Comparison of ENCODE assay signal across 19 mouse cellular contexts in genomic region chr8:38861436-38861835, GRCm38 (mm10).
DNase-seq lines count a peak whose midpoint lies in the region; ATAC-seq and TF ChIP-seq lines count a peak whose summit lies in the region.
"Had no signal": no experiment of that assay in that cellular context is flagged by ENCODE, and none has a peak within 500 bp of the region (broad histone marks: within the 10 kb centered on the region; RNA-seq: fewer than 3 reads in every experiment).

No protein-coding gene starts in this region.

- peak; percentile 26 for DNase-seq in left cerebral cortex, adult 11 months (ENCODE audit: low spot score)
- DNase-seq in left cerebral cortex, adult 2 months (ENCODE audit: extremely low spot score in 1 of 2, low spot score in 2 of 2) = no peak
- peak; percentile 7 to 28 for DNase-seq in right cerebral cortex, adult 2 months (ENCODE audit: low spot score in 2 of 2)
- no peak for DNase-seq in right cerebral cortex, postnatal 14 days
- peak; percentile 7 to 8 for DNase-seq in left cerebral cortex, postnatal 36 days (ENCODE audit: low spot score in 2 of 2)
- DNase-seq: adrenal gland, adult 2 months; adrenal gland, postnatal 25 days; cerebellum, adult 11 months; cerebellum, adult 8-10 months; embryo, embryonic 11 days; gastrocnemius, postnatal 14 days; heart, adult 2 months; heart, postnatal 14 days had no signal

- H3K4me3 ChIP-seq in left cerebral cortex, adult 2 months = no peak overlapping the region
- H3K4me3 ChIP-seq: embryonic facial prominence, embryonic 15.5 days; forebrain, embryonic 15.5 days; heart, adult 2 months; heart, embryonic 15.5 days; hindbrain, embryonic 13.5 days had no signal

- intact Hi-C loops in left cerebral cortex, adult 2 months (cut with DNase I) = no loop called here
- intact Hi-C loops in left cerebral cortex, postnatal 36 days (cut with DNase I) = no loop called here

- H3K27ac ChIP-seq in left cerebral cortex, adult 2 months = no peak overlapping the region
- H3K27ac ChIP-seq: embryonic facial prominence, embryonic 15.5 days; forebrain, embryonic 15.5 days; heart, adult 2 months; heart, embryonic 15.5 days; hindbrain, embryonic 13.5 days; hindbrain, postnatal 0 days had no signal

- TF ChIP-seq CTCF in left cerebral cortex, adult 2 months (IDR thresholded peaks at IDR 0.05) = no peak

- no peak for ATAC-seq in erythroblast, adult 5-6 weeks (replicated peaks; ENCODE audit: low FRiP score, poor library complexity, severe bottlenecking)
- ATAC-seq: forebrain, embryonic 15.5 days; hindbrain, postnatal 0 days had no signal

Comparison
In these comparisons a context has a peak if more than half of its experiments do, and no peak if none do; other contexts are left out.
1. DNase-seq: peak in left cerebral cortex, adult 11 months (single experiment), right cerebral cortex, adult 2 months (2 of 2) and left cerebral cortex, postnatal 36 days (2 of 2); none in left cerebral cortex, adult 2 months (0 of 2) and right cerebral cortex, postnatal 14 days (single experiment).